Mouse (Mus musculus) intestine, postnatal 0 days (tissue): ENCODE results near the gene Dnajc3. TPM values are rescaled to one million over a fixed set of nuclear protein-coding genes. Genes with fewer than 3 reads are reported as not detected.
A peak's percentile ranks its signal among the peaks of the same experiment; 100 is the strongest.

Source experiments
- ATAC-seq: fragments of 200-750 bp; cut with Nextera tagmentation; 2 replicates; pipeline ENCODE4 v1.8.0; 2017; ENCODE audit warnings: mild to moderate bottlenecking, moderate TSS enrichment, moderate library complexity
- H3K27ac ChIP-seq: fragments of 300-500 bp; sonication (generic); 2 replicates; pipeline ENCODE4 v1.5.1; 2014; ENCODE audit warnings: mild to moderate bottlenecking, low read depth, low read length, moderate library complexity
- H3K27me3 ChIP-seq: fragments of 300-500 bp; sonication (generic); replicated peaks from 2 replicates; pipeline ENCODE4 v1.6.1; 2014; ENCODE audit warnings: low read length, mixed read lengths; ENCODE audit not compliant: control insufficient read depth, insufficient read depth
- H3K36me3 ChIP-seq: fragments of 300-500 bp; sonication (generic); 2 replicates; pipeline ENCODE4 v1.6.1; 2014; ENCODE audit warnings: mild to moderate bottlenecking, moderate library complexity; ENCODE audit not compliant: control insufficient read depth, insufficient read depth
- H3K4me1 ChIP-seq: fragments of 300-500 bp; sonication (generic); replicated peaks from 2 replicates; pipeline ENCODE4 v1.6.1; 2014; ENCODE audit warnings: antibody characterized with exemption, low read length, mixed read lengths; ENCODE audit not compliant: control insufficient read depth, insufficient read depth
- H3K4me2 ChIP-seq: fragments of 300-500 bp; sonication (generic); replicated peaks from 2 replicates; pipeline ENCODE4 v1.6.1; 2014; ENCODE audit warnings: low read depth, mild to moderate bottlenecking, moderate library complexity
- H3K4me3 ChIP-seq: fragments of 300-500 bp; sonication (generic); 2 replicates; pipeline ENCODE4 v1.5.1; 2014; ENCODE audit warnings: low read depth, low read length
- H3K9ac ChIP-seq: fragments of 300-500 bp; sonication (generic); 2 replicates; pipeline ENCODE4 v1.6.1; 2014; ENCODE audit warnings: mild to moderate bottlenecking, low read depth, low read length
- H3K9me3 ChIP-seq: fragments of 300-500 bp; sonication (generic); 2 replicates; pipeline ENCODE4 v1.6.1; 2016; ENCODE audit warnings: mixed run types; ENCODE audit not compliant: control insufficient read depth
- CTCF ChIP-seq: sonication (generic); IDR thresholded peaks from 2 replicates; pipeline ENCODE4 v1.5.1; 2016; ENCODE audit warnings: low read depth, mild to moderate bottlenecking, control low read depth, antibody characterized with exemption, moderate library complexity
- WGBS: fragments of 180-500 bp; shearing (Covaris S2); extraction: QIAGEN DNeasy Blood & Tissue Kit; methylation state at CpG from one replicate; pipeline ENCODE4 v1.1.7; 2014; 5-methylcytosine and 5-hydroxymethylcytosine counted together
- polyA plus RNA-seq: library from polyadenylated mRNA; unstranded; fragments of >200 nt; fragmentation: Nextera tagmentation; extraction: Ambion mirVana; gene quantifications from 2 replicates; pipeline ENCODE4 v1.2.1, GENCODE M21; 2015

Gene Dnajc3
- polyA plus RNA-seq, 1 experiment from 2014 or later: 38.1 TPM

DNA sequence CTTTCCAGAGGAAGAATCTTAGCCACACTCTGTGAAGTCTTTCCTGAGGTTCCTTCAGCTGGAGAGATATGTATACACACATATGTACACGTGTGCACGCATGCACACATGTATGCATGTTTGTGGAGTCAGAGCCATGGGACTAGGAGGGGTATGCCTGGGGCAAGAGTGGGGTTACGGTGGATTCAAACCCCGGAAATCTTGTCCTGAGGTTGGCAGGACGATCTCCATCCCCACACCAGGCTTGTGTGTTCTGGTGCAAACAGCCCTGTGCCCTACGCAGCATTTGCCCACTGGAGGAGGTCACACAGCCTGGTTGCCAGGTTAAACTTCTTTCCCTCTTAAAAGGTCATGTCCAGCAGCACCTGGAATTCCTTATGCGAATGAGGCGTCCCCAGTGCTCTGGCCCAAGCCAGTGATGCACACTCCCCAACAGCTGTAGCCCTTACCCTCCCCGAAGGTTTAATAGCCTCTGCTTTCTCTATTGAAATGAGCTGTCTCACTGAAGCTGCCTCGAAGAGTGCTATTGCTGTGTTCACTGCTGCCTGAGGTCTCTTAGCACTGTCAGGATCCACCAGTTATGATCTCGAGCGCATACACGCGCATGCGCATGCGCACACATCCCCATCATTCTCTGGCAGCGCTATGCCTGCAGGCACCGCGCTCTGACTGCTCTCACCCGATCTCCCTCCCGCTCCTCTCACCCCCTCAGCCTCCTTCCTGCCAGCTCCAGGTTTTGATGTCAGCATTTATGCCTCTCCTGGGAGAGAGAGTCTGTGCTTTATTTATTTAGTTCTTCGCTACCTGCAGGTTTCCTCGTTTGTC, 75.0 kb downstream of the Dnajc3 start:
- H3K9me3 ChIP-seq: no peaks in the 10 kb centered on the region
- H3K4me3 ChIP-seq: no peak overlapping the region
- no peak for TF ChIP-seq CTCF
- H3K27ac ChIP-seq: no peak overlapping the region
- 73% methylated on average over 23 of the region's 23 CpGs for WGBS
- H3K4me2 ChIP-seq: no peak overlapping the region
- no peaks in the 10 kb centered on the region for H3K27me3 ChIP-seq
- H3K36me3 ChIP-seq: no peaks in the 10 kb centered on the region
- no peak for ATAC-seq
- H3K4me1 ChIP-seq: no peaks in the 10 kb centered on the region
- H3K9ac ChIP-seq: no peak overlapping the region

DNA sequence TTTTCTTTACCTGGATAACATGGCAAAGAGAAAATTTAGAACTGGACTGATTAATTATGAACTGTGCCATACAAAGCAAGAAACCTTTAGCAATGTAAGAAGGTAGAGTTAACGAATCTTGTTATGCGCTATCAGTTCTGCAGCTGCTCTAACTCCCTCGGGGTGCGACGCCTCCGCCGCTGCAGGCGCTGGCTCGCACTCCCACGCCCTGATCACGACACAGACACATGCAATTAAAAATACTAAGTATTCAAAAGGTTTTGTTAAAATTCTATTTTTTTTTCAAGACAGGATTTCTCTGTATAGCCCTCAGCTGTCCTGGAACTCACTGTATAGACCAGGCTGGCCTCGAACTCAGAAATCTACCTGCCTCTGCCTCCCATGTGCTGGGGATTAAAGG, 75.8 kb downstream of the Dnajc3 start:
- no peaks in the 10 kb centered on the region for H3K9me3 ChIP-seq
- no peak for TF ChIP-seq CTCF
- no peaks in the 10 kb centered on the region for H3K36me3 ChIP-seq
- H3K9ac ChIP-seq: no peak overlapping the region
- H3K27me3 ChIP-seq: no peaks in the 10 kb centered on the region
- no peaks in the 10 kb centered on the region for H3K4me1 ChIP-seq
- H3K4me3 ChIP-seq: no peak overlapping the region
- WGBS: 87% methylated on average over 12 of the region's 12 CpGs
- ATAC-seq: no peak
- H3K4me2 ChIP-seq: no peak overlapping the region
- no peak overlapping the region for H3K27ac ChIP-seq

DNA sequence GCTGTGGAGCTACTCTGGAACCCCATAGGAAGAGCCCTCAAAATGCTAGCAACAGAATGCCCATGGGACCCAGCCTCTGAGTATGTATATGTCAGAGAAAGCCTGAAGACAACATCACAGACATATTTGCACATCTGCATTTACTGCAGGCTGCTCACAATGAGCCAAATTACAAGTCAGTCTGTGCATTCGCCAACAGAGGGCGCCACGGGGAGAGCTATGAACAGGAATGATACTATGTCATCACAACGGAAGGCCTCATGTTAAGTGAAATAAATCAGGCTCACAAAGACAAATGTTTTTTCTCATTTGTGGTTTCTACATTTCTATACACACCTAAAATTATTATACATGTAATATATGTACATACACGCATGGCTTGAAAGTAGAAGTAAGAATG, 88.1 kb downstream of the Dnajc3 start:
- 70% methylated on average over 5 of the region's 5 CpGs for WGBS

DNA sequence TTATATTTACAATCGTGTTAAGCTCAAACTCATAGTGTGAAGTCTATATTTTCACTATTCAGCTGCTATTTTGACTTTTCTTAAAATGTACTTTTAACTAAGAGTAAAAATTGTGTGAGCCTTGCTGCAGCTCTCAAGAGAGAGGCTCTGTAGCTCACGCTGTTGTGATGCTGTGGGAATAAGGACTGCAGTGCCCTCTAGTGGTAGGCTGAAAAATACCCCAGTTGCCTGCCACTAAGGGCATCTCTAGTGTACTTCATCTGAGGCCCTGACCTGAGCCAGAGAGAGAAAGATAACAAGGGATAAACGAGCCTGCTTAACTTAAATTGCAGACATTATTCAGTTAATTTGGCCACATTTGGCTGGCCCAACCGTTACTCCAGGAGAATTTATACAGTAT, 89.4 kb downstream of the Dnajc3 start:
- Histone ChIP-seq H3K4me3 (no peak overlapping the region), H3K27me3 (no peaks in the 10 kb centered on the region), H3K9me3 (no peaks in the 10 kb centered on the region), H3K9ac (no peak overlapping the region), H3K4me2 (no peak overlapping the region), H3K36me3 (no peaks in the 10 kb centered on the region), H3K4me1 (no peaks in the 10 kb centered on the region), H3K27ac (no peak overlapping the region)
- peak; percentile 95 for TF ChIP-seq CTCF
- ATAC-seq: no peak; the same call in 1 of the 2 replicates
- 39% methylated on average over 4 of the region's 4 CpGs for WGBS

More for the DNA sequence above, 88.1 kb downstream of the Dnajc3 start:
- TF ChIP-seq CTCF: peak; percentile 60
- no peaks in the 10 kb centered on the region for H3K4me1 ChIP-seq
- no peak overlapping the region for H3K27ac ChIP-seq
- no peaks in the 10 kb centered on the region for H3K36me3 ChIP-seq
- no peak overlapping the region for H3K9ac ChIP-seq
- H3K4me3 ChIP-seq: no peak overlapping the region
- no peak for ATAC-seq
- H3K4me2 ChIP-seq: no peak overlapping the region
- no peaks in the 10 kb centered on the region for H3K27me3 ChIP-seq
- H3K9me3 ChIP-seq: no peaks in the 10 kb centered on the region

DNA sequence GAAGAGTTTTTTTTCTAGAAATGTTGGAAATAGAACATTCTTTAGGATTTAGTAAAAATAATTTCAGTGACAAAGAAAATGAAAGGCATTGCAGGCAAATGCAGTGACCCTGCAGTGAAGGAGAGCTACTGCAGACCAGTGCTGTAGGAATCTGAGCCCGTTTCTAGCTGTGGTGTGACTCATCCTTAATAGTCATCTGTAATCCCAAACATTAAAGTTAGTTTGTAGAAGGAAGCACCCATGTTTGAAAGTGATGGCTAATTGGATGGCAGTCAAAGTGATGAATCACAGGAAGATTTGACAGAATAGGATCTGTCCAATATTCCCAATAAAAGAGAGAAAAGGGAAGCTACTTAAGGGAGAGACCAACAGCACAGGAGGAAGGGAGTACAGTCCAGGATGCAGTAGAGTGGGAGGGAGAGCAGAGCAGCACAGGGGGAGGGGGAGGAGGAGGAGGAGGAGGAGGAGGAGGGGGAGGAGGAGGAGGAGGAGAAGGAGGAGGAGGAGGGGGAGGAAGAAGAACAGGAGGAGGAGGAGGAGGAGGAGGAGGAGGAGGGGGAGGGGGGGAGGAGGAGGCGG, 90.0 kb downstream of the Dnajc3 start:
- H3K4me3 ChIP-seq: no peak overlapping the region
- no peaks in the 10 kb centered on the region for H3K9me3 ChIP-seq
- no peak for ATAC-seq
- H3K4me1 ChIP-seq: no peaks in the 10 kb centered on the region
- H3K27ac ChIP-seq: no peak overlapping the region
- WGBS: 68% methylated on average over 2 of the region's 2 CpGs
- H3K4me2 ChIP-seq: no peak overlapping the region
- no peak for TF ChIP-seq CTCF
- no peak overlapping the region for H3K9ac ChIP-seq
- H3K36me3 ChIP-seq: no peaks in the 10 kb centered on the region
- H3K27me3 ChIP-seq: no peaks in the 10 kb centered on the region

Other genes with a start within 250 kb of the Dnajc3 start
- 1.4 and 1.6 TPM in 2 replicates for gene Abcc4, start 231.8 kb upstream of the Dnajc3 start, polyA plus RNA-seq
- 1.5 and 1.7 TPM in 2 replicates for gene Cldn10, start 150.1 kb upstream of the Dnajc3 start, polyA plus RNA-seq
- 2.7 and 3.2 TPM in 2 replicates for gene Dzip1, start 12.5 kb upstream of the Dnajc3 start, polyA plus RNA-seq
- 1.6 and 2.1 TPM in 2 replicates for gene Uggt2, start 161.5 kb downstream of the Dnajc3 start, polyA plus RNA-seq
- not detected in 2 replicates for gene Hs6st3, start 200.4 kb downstream of the Dnajc3 start, polyA plus RNA-seq